Mouse (Mus musculus): ENCODE measurements at regions not wholly inside any gene's neighbourhood (a gene's known extent, or its start where the extent isn't known, plus 50 kb on each side); places are given as distances from the start of the nearest gene placed in this dataset.
"Not testable (repeated sequence)": the region's sequence is repeated elsewhere in the genome, so short reads cannot be mapped to it uniquely, and the experiment has no call there.

DNA sequence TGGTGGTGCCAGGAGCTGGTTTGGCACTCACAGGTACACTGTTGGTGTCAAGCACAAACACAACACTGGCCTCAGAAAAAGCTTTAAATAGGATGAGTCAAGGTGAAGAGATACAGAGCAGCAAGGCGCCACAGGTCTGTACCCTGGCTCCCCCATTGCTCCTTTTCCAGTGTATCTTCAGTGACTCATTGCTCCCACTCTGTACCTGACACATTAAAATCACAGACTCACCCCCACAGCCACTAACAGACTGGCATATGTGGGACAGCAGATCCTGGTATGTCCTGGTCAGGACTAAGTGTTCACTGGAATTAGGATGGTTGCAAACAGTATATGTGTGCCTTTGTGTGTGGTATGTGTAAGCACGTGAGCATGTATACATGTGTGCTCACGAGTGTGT lies 226.5 kb downstream of the 1810013L24Rik start:
- Histone ChIP-seq H3K27me3 (replicated peaks; ENCODE audit: control insufficient read depth, insufficient read depth, low read length) (no peaks in the 10 kb centered on the region), H3K4me3 (ENCODE audit: low read length) (no peak overlapping the region), H3K9me3 (ENCODE audit: control insufficient read depth, low read length) (no peaks in the 10 kb centered on the region), H3K36me3 (ENCODE audit: control insufficient read depth, insufficient read depth, low read length) (no peaks in the 10 kb centered on the region), H3K4me1 (ENCODE audit: control insufficient read depth, insufficient read depth, low read depth, low read length) (no peaks in the 10 kb centered on the region), H3K4me2 (ENCODE audit: low read length) (no peak overlapping the region), H3K27ac (ENCODE audit: low read depth, low read length) (no peak overlapping the region), H3K9ac (ENCODE audit: low read depth, low read length) (no peak overlapping the region)
- WGBS, result 84% methylated on average over 3 of the region's 3 CpGs
- ATAC-seq, result no peak

DNA sequence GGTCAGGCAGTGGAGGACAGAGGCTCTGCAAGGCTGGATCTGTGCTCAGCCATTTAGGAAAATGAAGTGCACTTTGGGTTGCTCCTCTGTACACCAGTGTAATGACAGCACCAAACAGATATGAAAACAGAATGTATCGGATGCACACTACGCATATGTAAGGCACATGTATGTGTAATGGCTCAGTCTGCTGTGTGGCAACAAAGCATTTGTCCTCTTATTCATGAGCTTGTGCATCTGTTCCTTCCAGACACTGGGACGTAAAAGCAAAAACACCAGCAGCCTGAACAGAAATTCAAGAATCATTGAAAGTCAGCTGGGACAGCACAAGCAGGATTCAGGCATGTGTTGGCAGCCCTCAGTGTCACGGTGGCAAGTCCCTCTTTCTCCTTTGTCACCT lies 241.6 kb downstream of the 1810013L24Rik start:
- Histone ChIP-seq H3K4me1 (ENCODE audit: control insufficient read depth, insufficient read depth, low read depth, low read length) (no peaks in the 10 kb centered on the region), H3K9ac (ENCODE audit: low read depth, low read length) (no peak overlapping the region), H3K36me3 (ENCODE audit: control insufficient read depth, insufficient read depth, low read length) (no peaks in the 10 kb centered on the region), H3K9me3 (ENCODE audit: control insufficient read depth, low read length) (no peaks in the 10 kb centered on the region), H3K27me3 (replicated peaks; ENCODE audit: control insufficient read depth, insufficient read depth, low read length) (no peaks in the 10 kb centered on the region), H3K4me3 (ENCODE audit: low read length) (no peak overlapping the region), H3K4me2 (ENCODE audit: low read length) (no peak overlapping the region), H3K27ac (ENCODE audit: low read depth, low read length) (no peak overlapping the region)
- ATAC-seq, result no peak
- 81% methylated on average over 4 of the region's 4 CpGs for WGBS

DNA sequence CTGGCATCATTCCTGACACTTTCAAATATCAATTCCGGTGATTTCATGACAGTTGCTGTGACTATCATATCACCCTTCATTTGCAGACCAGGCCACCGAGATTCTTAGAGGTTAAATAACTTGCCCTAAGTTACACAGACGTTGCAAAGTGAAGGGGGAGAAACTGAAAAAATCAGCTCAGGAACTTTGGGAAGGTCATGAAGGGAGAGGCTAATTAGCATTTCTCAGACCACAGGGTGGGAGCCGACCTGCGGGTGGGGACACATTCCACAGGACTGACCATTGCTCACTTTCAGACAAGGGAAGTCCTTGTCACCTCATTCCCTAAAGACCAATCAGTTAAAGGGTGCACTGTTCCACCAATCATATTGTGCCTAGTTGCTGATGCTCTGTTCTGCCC lies 242.1 kb downstream of the 1810013L24Rik start:
- not testable (repeated sequence) for H3K9me3 ChIP-seq (ENCODE audit: control insufficient read depth, low read length); H3K4me2 ChIP-seq (ENCODE audit: low read length); ATAC-seq; H3K4me1 ChIP-seq (ENCODE audit: control insufficient read depth, insufficient read depth, low read depth, low read length); H3K36me3 ChIP-seq (ENCODE audit: control insufficient read depth, insufficient read depth, low read length); H3K9ac ChIP-seq (ENCODE audit: low read depth, low read length); H3K4me3 ChIP-seq (ENCODE audit: low read length); H3K27ac ChIP-seq (ENCODE audit: low read depth, low read length); H3K27me3 ChIP-seq (replicated peaks; ENCODE audit: control insufficient read depth, insufficient read depth, low read length)
- WGBS, result 85% methylated on average over 5 of the region's 5 CpGs

DNA sequence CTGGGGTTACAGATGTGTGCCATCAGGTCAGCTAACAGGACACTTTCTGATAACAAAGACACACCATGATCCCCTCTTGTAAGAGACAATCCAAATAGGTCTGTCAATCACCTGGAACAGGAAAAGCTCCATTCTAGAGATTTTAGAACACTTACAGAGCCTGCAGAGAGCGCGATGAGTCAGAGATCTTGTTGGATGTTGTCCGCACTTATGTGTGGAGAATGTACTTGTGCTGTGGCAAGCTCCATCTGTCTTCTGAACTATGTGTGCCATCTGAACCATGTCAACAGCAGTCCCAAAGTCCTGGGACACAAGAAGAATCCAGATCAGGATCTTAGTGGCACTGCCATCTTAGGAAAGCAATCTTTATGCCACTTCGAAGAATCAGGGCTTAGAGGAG lies 244.4 kb downstream of the 1810013L24Rik start:
- 96% methylated on average over 4 of the region's 4 CpGs for WGBS
- H3K36me3 ChIP-seq (ENCODE audit: control insufficient read depth, insufficient read depth, low read length), result no peaks in the 10 kb centered on the region
- H3K4me2 ChIP-seq (ENCODE audit: low read length), result no peak overlapping the region
- H3K9me3 ChIP-seq (ENCODE audit: control insufficient read depth, low read length), result no peaks in the 10 kb centered on the region
- no peak overlapping the region for H3K9ac ChIP-seq (ENCODE audit: low read depth, low read length)
- H3K4me1 ChIP-seq (ENCODE audit: control insufficient read depth, insufficient read depth, low read depth, low read length), result no peaks in the 10 kb centered on the region
- ATAC-seq, result no peak
- H3K27ac ChIP-seq (ENCODE audit: low read depth, low read length), result no peak overlapping the region
- H3K27me3 ChIP-seq (replicated peaks; ENCODE audit: control insufficient read depth, insufficient read depth, low read length), result no peaks in the 10 kb centered on the region
- no peak overlapping the region for H3K4me3 ChIP-seq (ENCODE audit: low read length)

DNA sequence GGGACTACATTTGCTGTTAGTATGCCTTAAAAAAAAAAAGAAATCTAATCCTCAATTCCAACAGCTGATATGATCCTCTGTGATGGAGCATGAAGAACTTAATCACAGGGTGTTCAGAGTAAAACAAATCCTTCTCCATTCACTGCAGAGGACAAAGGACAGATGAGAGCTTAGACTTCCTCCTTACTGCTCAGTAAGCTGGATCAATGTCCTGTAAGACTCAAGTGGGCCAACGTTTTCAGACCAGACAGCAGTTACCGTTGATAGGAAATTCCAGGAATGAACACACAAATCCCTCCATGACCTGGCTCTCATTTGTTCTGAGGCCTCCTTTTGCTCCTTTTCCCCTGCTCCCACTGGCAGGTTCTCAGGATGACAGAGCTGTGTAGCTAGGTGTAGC lies 247.6 kb downstream of the 1810013L24Rik start:
- H3K27me3 ChIP-seq (replicated peaks; ENCODE audit: control insufficient read depth, insufficient read depth, low read length), result no peaks in the 10 kb centered on the region
- no peaks in the 10 kb centered on the region for H3K36me3 ChIP-seq (ENCODE audit: control insufficient read depth, insufficient read depth, low read length)
- H3K4me1 ChIP-seq (ENCODE audit: control insufficient read depth, insufficient read depth, low read depth, low read length), result no peaks in the 10 kb centered on the region
- H3K9ac ChIP-seq (ENCODE audit: low read depth, low read length), result no peak overlapping the region
- 92% methylated on average over 2 of the region's 2 CpGs for WGBS
- no peak overlapping the region for H3K27ac ChIP-seq (ENCODE audit: low read depth, low read length)
- H3K9me3 ChIP-seq (ENCODE audit: control insufficient read depth, low read length), result no peaks in the 10 kb centered on the region
- H3K4me3 ChIP-seq (ENCODE audit: low read length), result no peak overlapping the region
- ATAC-seq, result no peak
- H3K4me2 ChIP-seq (ENCODE audit: low read length), result no peak overlapping the region

DNA sequence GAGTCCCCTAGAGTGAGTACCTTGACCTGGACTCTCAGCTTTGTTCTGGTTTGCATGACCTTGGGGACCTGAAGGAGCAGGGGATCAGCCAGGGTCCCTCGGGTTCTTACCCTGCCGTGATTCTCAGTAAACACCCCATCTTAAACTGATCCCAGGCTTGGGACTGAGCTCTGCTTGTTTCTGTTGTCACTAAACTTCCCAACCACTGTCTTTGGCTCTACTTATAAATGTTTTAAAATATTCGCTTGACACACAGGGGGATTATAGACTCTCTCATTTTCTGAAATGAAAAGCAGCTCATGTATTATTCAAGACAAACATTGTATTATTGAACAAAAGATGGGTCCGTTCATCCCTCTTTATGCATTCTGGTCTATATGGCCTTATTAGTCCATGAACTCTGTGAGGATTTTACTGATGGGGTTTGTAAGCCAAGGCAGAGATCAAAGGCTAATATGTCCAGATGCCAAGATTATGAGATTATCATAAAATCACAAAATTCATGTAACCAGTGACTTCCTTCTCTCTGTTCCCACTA lies 248.6 kb downstream of the 1810013L24Rik start:
- WGBS, result 33% methylated on average over 4 of the region's 4 CpGs

DNA sequence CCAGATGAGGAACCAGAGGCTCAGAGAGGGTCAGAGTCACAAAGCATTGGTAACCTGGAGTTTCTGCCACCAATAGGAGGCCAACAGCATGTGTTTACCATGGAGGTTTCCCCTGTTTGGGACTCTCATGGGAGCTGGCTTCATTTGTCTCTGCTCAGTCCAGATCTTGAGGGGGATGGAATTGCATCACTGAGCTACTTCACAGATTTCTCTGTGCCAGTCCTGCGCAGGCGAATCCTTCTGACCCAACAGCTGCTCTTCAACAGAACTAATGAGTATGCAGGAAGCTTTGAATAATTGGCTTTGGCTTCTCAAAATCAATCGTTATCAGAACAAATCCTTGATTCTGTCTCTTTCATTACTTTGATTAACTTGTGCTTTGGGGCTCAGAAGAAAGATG lies 253.1 kb downstream of the 1810013L24Rik start:
- no peaks in the 10 kb centered on the region for H3K27me3 ChIP-seq (replicated peaks; ENCODE audit: control insufficient read depth, insufficient read depth, low read length)
- H3K4me1 ChIP-seq (ENCODE audit: control insufficient read depth, insufficient read depth, low read depth, low read length), result no peaks in the 10 kb centered on the region
- ATAC-seq, result no peak
- H3K27ac ChIP-seq (ENCODE audit: low read depth, low read length), result no peak overlapping the region
- no peaks in the 10 kb centered on the region for H3K9me3 ChIP-seq (ENCODE audit: control insufficient read depth, low read length)
- no peak overlapping the region for H3K9ac ChIP-seq (ENCODE audit: low read depth, low read length)
- H3K36me3 ChIP-seq (ENCODE audit: control insufficient read depth, insufficient read depth, low read length), result no peaks in the 10 kb centered on the region
- no peak overlapping the region for H3K4me2 ChIP-seq (ENCODE audit: low read length)
- H3K4me3 ChIP-seq (ENCODE audit: low read length), result no peak overlapping the region
- WGBS, result 80% methylated on average over 3 of the region's 3 CpGs

More for the DNA sequence above, 248.6 kb downstream of the 1810013L24Rik start:
- H3K4me3 ChIP-seq (ENCODE audit: low read length), result no peak overlapping the region
- no peaks in the 10 kb centered on the region for H3K36me3 ChIP-seq (ENCODE audit: control insufficient read depth, insufficient read depth, low read length)
- H3K4me2 ChIP-seq (ENCODE audit: low read length), result no peak overlapping the region
- H3K9ac ChIP-seq (ENCODE audit: low read depth, low read length), result no peak overlapping the region
- no peaks in the 10 kb centered on the region for H3K9me3 ChIP-seq (ENCODE audit: control insufficient read depth, low read length)
- H3K27me3 ChIP-seq (replicated peaks; ENCODE audit: control insufficient read depth, insufficient read depth, low read length), result no peaks in the 10 kb centered on the region
- no peak for ATAC-seq
- no peak overlapping the region for H3K27ac ChIP-seq (ENCODE audit: low read depth, low read length)
- H3K4me1 ChIP-seq (ENCODE audit: control insufficient read depth, insufficient read depth, low read depth, low read length), result no peaks in the 10 kb centered on the region

DNA sequence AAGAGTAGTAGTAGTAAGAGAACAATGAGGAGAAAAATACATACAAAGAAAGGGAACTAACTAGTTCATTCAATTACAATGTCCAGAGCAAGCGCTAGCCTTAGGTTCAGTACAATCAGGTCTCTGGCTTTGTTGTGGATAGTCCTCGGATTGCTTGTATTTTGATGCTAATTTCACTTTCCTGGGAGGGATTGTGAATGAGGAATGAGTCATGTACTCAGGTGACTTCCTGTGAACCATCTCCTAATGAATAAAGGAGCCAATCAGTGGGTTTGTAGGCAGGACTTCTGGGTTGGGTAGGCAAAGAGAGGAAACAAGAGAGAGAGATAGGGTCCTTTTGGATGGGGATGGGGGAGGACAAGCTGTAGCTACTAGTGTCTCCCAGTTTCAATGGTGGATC lies 253.8 kb downstream of the 1810013L24Rik start:
- 63% methylated on average over 2 of the region's 2 CpGs for WGBS
- no peak overlapping the region for H3K4me3 ChIP-seq (ENCODE audit: low read length)
- H3K4me2 ChIP-seq (ENCODE audit: low read length), result no peak overlapping the region
- H3K36me3 ChIP-seq (ENCODE audit: control insufficient read depth, insufficient read depth, low read length), result no peaks in the 10 kb centered on the region
- no peak overlapping the region for H3K9ac ChIP-seq (ENCODE audit: low read depth, low read length)
- no peak for ATAC-seq
- H3K27ac ChIP-seq (ENCODE audit: low read depth, low read length), result no peak overlapping the region
- H3K9me3 ChIP-seq (ENCODE audit: control insufficient read depth, low read length), result no peaks in the 10 kb centered on the region
- no peaks in the 10 kb centered on the region for H3K4me1 ChIP-seq (ENCODE audit: control insufficient read depth, insufficient read depth, low read depth, low read length)
- H3K27me3 ChIP-seq (replicated peaks; ENCODE audit: control insufficient read depth, insufficient read depth, low read length), result no peaks in the 10 kb centered on the region

DNA sequence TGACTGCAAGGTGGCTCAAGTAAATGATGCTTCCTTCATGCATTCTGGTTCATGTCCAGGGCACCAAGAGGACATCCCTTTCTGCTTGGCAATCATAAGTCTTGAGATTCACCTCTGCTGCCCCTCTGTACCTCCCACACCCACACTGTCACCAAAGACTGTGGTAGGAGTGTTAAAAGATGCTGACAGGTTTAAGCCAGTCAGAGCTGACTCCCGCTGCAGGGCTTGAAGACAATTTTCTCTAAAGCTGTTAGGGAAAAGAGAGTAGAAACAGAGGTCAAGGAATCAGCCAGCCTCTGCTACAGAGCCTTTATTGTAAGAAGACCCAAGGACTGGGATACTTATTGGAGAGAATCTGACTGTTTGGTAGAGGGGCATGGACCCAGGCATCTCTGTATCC lies 254.7 kb downstream of the 1810013L24Rik start:
- H3K27ac ChIP-seq (ENCODE audit: low read depth, low read length), result no peak overlapping the region
- WGBS, result 81% methylated on average over 1 of the region's 1 CpGs
- H3K9ac ChIP-seq (ENCODE audit: low read depth, low read length), result no peak overlapping the region
- H3K36me3 ChIP-seq (ENCODE audit: control insufficient read depth, insufficient read depth, low read length), result no peaks in the 10 kb centered on the region
- H3K4me2 ChIP-seq (ENCODE audit: low read length), result no peak overlapping the region
- no peaks in the 10 kb centered on the region for H3K9me3 ChIP-seq (ENCODE audit: control insufficient read depth, low read length)
- no peaks in the 10 kb centered on the region for H3K27me3 ChIP-seq (replicated peaks; ENCODE audit: control insufficient read depth, insufficient read depth, low read length)
- ATAC-seq, result no peak
- no peak overlapping the region for H3K4me3 ChIP-seq (ENCODE audit: low read length)
- no peaks in the 10 kb centered on the region for H3K4me1 ChIP-seq (ENCODE audit: control insufficient read depth, insufficient read depth, low read depth, low read length)

DNA sequence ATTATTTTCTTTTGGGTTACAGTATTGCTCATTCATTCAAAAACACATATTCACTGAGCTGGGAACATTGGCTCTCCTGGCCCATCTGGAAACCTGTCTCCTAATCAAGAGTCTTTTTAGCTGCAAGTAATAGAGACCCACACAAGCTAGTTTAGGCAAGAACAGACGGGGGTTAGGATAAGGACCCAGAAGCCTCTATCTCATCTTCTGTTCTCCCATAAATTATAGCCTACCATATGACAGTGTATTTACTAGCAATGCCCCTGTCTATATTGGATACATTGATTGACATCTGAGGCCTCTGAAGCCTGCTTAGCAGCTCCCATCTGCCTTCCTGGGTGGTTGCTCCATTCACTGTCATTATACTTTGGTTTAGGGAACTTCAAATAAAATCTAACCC lies 255.2 kb downstream of the 1810013L24Rik start:
- H3K9ac ChIP-seq (ENCODE audit: low read depth, low read length), result no peak overlapping the region
- H3K4me1 ChIP-seq (ENCODE audit: control insufficient read depth, insufficient read depth, low read depth, low read length), result no peaks in the 10 kb centered on the region
- WGBS, result 68% methylated on average over 1 of the region's 1 CpGs
- H3K4me2 ChIP-seq (ENCODE audit: low read length), result no peak overlapping the region
- H3K27me3 ChIP-seq (replicated peaks; ENCODE audit: control insufficient read depth, insufficient read depth, low read length), result no peaks in the 10 kb centered on the region
- ATAC-seq, result no peak
- no peaks in the 10 kb centered on the region for H3K9me3 ChIP-seq (ENCODE audit: control insufficient read depth, low read length)
- no peak overlapping the region for H3K27ac ChIP-seq (ENCODE audit: low read depth, low read length)
- no peak overlapping the region for H3K4me3 ChIP-seq (ENCODE audit: low read length)
- no peaks in the 10 kb centered on the region for H3K36me3 ChIP-seq (ENCODE audit: control insufficient read depth, insufficient read depth, low read length)

All from hindbrain, embryonic 16.5 days (tissue).